Mouse (Mus musculus) CH12.LX (cell line): ENCODE data around the gene Cbfa2t3.

Source experiments
- CTCF ChIP-seq, 2 experiments: IDR thresholded peaks in 1 of 2; conservative IDR thresholded peaks in 1 of 2; 2 replicates each; pipeline ENCODE4 v1.5.1; 2011 to 2012; ENCODE audit warnings: low read depth in 2 of 2, low read length in 2 of 2, improper control_type of control experiment in 1 of 2, inconsistent platforms in 1 of 2, mild to moderate bottlenecking in 1 of 2, moderate library complexity in 1 of 2
- USF1 ChIP-seq: IDR thresholded peaks from 2 replicates; pipeline ENCODE4 v1.6.1; 2014; ENCODE audit warnings: low read depth, mild to moderate bottlenecking, inconsistent platforms, low read length, improper control_type of control experiment
- ZC3H11A ChIP-seq: IDR thresholded peaks from 2 replicates; pipeline ENCODE4 v1.6.1; 2012; ENCODE audit warnings: low read depth, mild to moderate bottlenecking, inconsistent platforms, low read length, improper control_type of control experiment

DNA sequence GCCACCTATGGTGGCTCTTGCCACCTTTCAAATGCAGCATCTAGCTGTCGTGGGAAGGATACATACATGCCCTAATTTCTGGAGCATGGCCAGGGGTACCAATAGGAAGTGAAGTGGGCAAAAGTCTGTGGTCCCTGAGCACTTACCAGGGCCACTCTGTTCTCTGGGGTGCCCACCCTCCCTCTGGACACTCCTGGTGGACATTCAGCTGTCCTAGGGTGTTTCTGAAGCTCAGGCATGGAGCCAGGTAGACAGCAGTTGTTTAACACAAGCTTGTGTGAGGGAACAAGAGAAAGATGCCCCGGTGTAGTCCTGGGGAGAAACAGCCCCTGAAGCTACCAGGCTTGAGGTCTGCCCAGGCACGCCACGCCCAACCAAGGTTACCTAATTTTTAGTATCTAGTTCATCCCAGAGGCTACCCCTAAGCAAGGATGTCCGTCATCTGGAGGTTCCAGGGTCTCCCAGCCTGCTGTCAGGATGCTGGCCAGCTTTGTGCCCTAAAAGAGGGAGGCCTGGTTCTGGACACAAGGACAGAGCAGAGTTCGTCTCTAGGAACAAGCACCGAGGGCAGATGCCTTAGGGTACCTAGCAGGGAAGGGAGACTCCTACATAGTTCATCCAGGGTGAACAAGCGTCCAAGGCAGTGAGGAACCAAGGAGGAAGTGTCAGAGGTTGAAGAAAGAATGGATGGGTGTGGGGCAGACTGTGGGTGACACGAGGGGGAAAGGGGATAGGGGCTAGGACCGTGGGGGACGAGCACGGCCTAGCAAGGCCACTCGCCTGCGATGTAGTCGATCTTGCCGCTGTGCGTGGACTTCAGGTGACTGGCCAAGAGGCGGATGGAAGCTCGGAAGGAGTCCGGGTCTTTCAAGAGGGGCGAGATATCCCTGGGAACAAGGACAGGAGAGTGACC is 122.9 kb downstream of the Cbfa2t3 start:
- no peak for TF ChIP-seq CTCF (conservative IDR thresholded peaks at IDR 0.05 in 1 of 2, IDR thresholded peaks at IDR 0.05 in 1 of 2; ENCODE audit: low read depth in 2 of 2, low read length in 2 of 2)
- no peak for TF ChIP-seq ZC3H11A
- no peak for TF ChIP-seq USF1
